Mouse (Mus musculus) testis, adult 2 months (tissue): ENCODE data around the gene Hdac7.

Experiments used
- CTCF ChIP-seq: fragments of 200-500 bp; IDR thresholded peaks from 2 replicates; pipeline ENCODE4 v1.5.1; 2012; ENCODE audit warnings: low read depth, mild to moderate bottlenecking, inconsistent platforms, low read length, moderate library complexity; ENCODE audit not compliant: control insufficient read depth, insufficient read depth, insufficient replicate concordance
- POLR2A ChIP-seq: fragments of 200-500 bp; IDR thresholded peaks from 2 replicates; pipeline ENCODE4 v1.6.1; 2012; ENCODE audit warnings: low read depth, mild to moderate bottlenecking, inconsistent platforms, low read length, moderate library complexity; ENCODE audit not compliant: control insufficient read depth

GRCm38 (mm10) chr15:97754476-97754875 is 89.8 kb downstream of the Hdac7 start:
- TF ChIP-seq CTCF (no peak), POLR2A (no peak)
